Mouse (Mus musculus): Measurements from ENCODE around the gene Vps29. TPM values are rescaled to one million over a fixed set of nuclear protein-coding genes. Genes with fewer than 3 reads are reported as not detected.

The Vps29 gene
- polyA plus RNA-seq, 1 experiment from 2014 or later, result 352 TPM

- H3K4me1 ChIP-seq (replicated peaks; ENCODE audit: control insufficient read depth, insufficient read depth, low read length), result no peaks in the 10 kb centered on the region
- no peak overlapping the region for H3K27ac ChIP-seq
- H3K27me3 ChIP-seq (ENCODE audit: control insufficient read depth, insufficient read depth, low read length), result no peaks in the 10 kb centered on the region
- DNase-seq (ENCODE audit: low spot score) (peak; percentile 70), ATAC-seq (ENCODE audit: low FRiP score) (no peak)
- H3K9ac ChIP-seq, result no peak overlapping the region
- no peaks in the 10 kb centered on the region for H3K9me3 ChIP-seq (ENCODE audit: control insufficient read depth, low read length)
- peaks cover 85% of the 10 kb centered on the region for H3K36me3 ChIP-seq (replicated peaks; ENCODE audit: control insufficient read depth, insufficient read depth)
- no peak overlapping the region for H3K4me3 ChIP-seq (replicated peaks; ENCODE audit: low read length)
- 20% methylated on average over 8 of the region's 8 CpGs for WGBS
- H3K4me2 ChIP-seq (replicated peaks), result no peak overlapping the region
Measured at GRCm38 (mm10) chr5:122401303-122401640, 47.1 kb downstream of the Vps29 start.

- ATAC-seq (ENCODE audit: low FRiP score) (no peak), DNase-seq (ENCODE audit: low spot score) (no peak)
- Histone ChIP-seq H3K27ac (no peak overlapping the region), H3K36me3 (replicated peaks; ENCODE audit: control insufficient read depth, insufficient read depth) (peaks cover 88% of the 10 kb centered on the region), H3K9ac (no peak overlapping the region), H3K4me1 (replicated peaks; ENCODE audit: control insufficient read depth, insufficient read depth, low read length) (no peaks in the 10 kb centered on the region), H3K27me3 (ENCODE audit: control insufficient read depth, insufficient read depth, low read length) (no peaks in the 10 kb centered on the region), H3K4me2 (replicated peaks) (no peak overlapping the region), H3K4me3 (replicated peaks; ENCODE audit: low read length) (no peak overlapping the region), H3K9me3 (ENCODE audit: control insufficient read depth, low read length) (no peaks in the 10 kb centered on the region)
- 74% methylated on average over 13 of the region's 13 CpGs for WGBS
Measured at GRCm38 (mm10) chr5:122402160-122402559, 48.0 kb downstream of the Vps29 start.

- no peak overlapping the region for H3K9ac ChIP-seq
- peaks cover 87% of the 10 kb centered on the region for H3K36me3 ChIP-seq (replicated peaks; ENCODE audit: control insufficient read depth, insufficient read depth)
- no peaks in the 10 kb centered on the region for H3K27me3 ChIP-seq (ENCODE audit: control insufficient read depth, insufficient read depth, low read length)
- H3K9me3 ChIP-seq (ENCODE audit: control insufficient read depth, low read length), result no peaks in the 10 kb centered on the region
- no peak overlapping the region for H3K4me3 ChIP-seq (replicated peaks; ENCODE audit: low read length)
- ATAC-seq (ENCODE audit: low FRiP score) (no peak), DNase-seq (ENCODE audit: low spot score) (no peak)
- no peak overlapping the region for H3K4me2 ChIP-seq (replicated peaks)
- no peak overlapping the region for H3K27ac ChIP-seq
- WGBS, result 88% methylated on average over 5 of the region's 5 CpGs
- no peaks in the 10 kb centered on the region for H3K4me1 ChIP-seq (replicated peaks; ENCODE audit: control insufficient read depth, insufficient read depth, low read length)
Measured at GRCm38 (mm10) chr5:122402772-122403171, 48.6 kb downstream of the Vps29 start.

- Histone ChIP-seq H3K36me3 (replicated peaks; ENCODE audit: control insufficient read depth, insufficient read depth) (peaks cover 85% of the 10 kb centered on the region), H3K9ac (no peak overlapping the region), H3K27me3 (ENCODE audit: control insufficient read depth, insufficient read depth, low read length) (no peaks in the 10 kb centered on the region), H3K4me2 (replicated peaks) (no peak overlapping the region), H3K4me1 (replicated peaks; ENCODE audit: control insufficient read depth, insufficient read depth, low read length) (no peaks in the 10 kb centered on the region), H3K4me3 (replicated peaks; ENCODE audit: low read length) (no peak overlapping the region), H3K27ac (no peak overlapping the region), H3K9me3 (ENCODE audit: control insufficient read depth, low read length) (no peaks in the 10 kb centered on the region)
- ATAC-seq (ENCODE audit: low FRiP score) (no peak), DNase-seq (ENCODE audit: low spot score) (no peak)
- 95% methylated on average over 12 of the region's 12 CpGs for WGBS
Measured at GRCm38 (mm10) chr5:122403362-122403761, 49.2 kb downstream of the Vps29 start.

GRCm38 (mm10) chr5:122405537-122405936 is 51.4 kb downstream of the Vps29 start:
- Histone ChIP-seq H3K4me3 (replicated peaks; ENCODE audit: low read length) (no peak overlapping the region), H3K9me3 (ENCODE audit: control insufficient read depth, low read length) (no peaks in the 10 kb centered on the region), H3K9ac (no peak overlapping the region), H3K4me1 (replicated peaks; ENCODE audit: control insufficient read depth, insufficient read depth, low read length) (no peaks in the 10 kb centered on the region), H3K4me2 (replicated peaks) (no peak overlapping the region), H3K27me3 (ENCODE audit: control insufficient read depth, insufficient read depth, low read length) (no peaks in the 10 kb centered on the region), H3K36me3 (replicated peaks; ENCODE audit: control insufficient read depth, insufficient read depth) (peaks cover 77% of the 10 kb centered on the region), H3K27ac (no peak overlapping the region)
- ATAC-seq (ENCODE audit: low FRiP score) (no peak), DNase-seq (ENCODE audit: low spot score) (no peak)
- WGBS, result 98% methylated on average over 10 of the region's 10 CpGs

- H3K4me1 ChIP-seq (replicated peaks; ENCODE audit: control insufficient read depth, insufficient read depth, low read length), result no peaks in the 10 kb centered on the region
- ATAC-seq (ENCODE audit: low FRiP score) (no peak), DNase-seq (ENCODE audit: low spot score) (no peak)
- H3K27ac ChIP-seq, result no peak overlapping the region
- no peak overlapping the region for H3K9ac ChIP-seq
- H3K4me2 ChIP-seq (replicated peaks), result no peak overlapping the region
- no peaks in the 10 kb centered on the region for H3K9me3 ChIP-seq (ENCODE audit: control insufficient read depth, low read length)
- H3K4me3 ChIP-seq (replicated peaks; ENCODE audit: low read length), result no peak overlapping the region
- WGBS, result 89% methylated on average over 19 of the region's 19 CpGs
- H3K36me3 ChIP-seq (replicated peaks; ENCODE audit: control insufficient read depth, insufficient read depth), result peaks cover 41% of the 10 kb centered on the region
- H3K27me3 ChIP-seq (ENCODE audit: control insufficient read depth, insufficient read depth, low read length), result no peaks in the 10 kb centered on the region
Measured at GRCm38 (mm10) chr5:122409692-122410645, 55.8 kb downstream of the Vps29 start.

- ATAC-seq (ENCODE audit: low FRiP score) (no peak), DNase-seq (ENCODE audit: low spot score) (no peak)
- H3K27me3 ChIP-seq (ENCODE audit: control insufficient read depth, insufficient read depth, low read length), result no peaks in the 10 kb centered on the region
- no peak overlapping the region for H3K27ac ChIP-seq
- no peaks in the 10 kb centered on the region for H3K9me3 ChIP-seq (ENCODE audit: control insufficient read depth, low read length)
- WGBS, result 83% methylated on average over 5 of the region's 5 CpGs
- peaks cover 22% of the 10 kb centered on the region for H3K36me3 ChIP-seq (replicated peaks; ENCODE audit: control insufficient read depth, insufficient read depth)
- no peaks in the 10 kb centered on the region for H3K4me1 ChIP-seq (replicated peaks; ENCODE audit: control insufficient read depth, insufficient read depth, low read length)
- no peak overlapping the region for H3K9ac ChIP-seq
- H3K4me3 ChIP-seq (replicated peaks; ENCODE audit: low read length), result no peak overlapping the region
- no peak overlapping the region for H3K4me2 ChIP-seq (replicated peaks)
Measured at GRCm38 (mm10) chr5:122411892-122412291, 57.7 kb downstream of the Vps29 start.

- DNase-seq (ENCODE audit: low spot score) (no peak), ATAC-seq (ENCODE audit: low FRiP score) (no peak)
- Histone ChIP-seq H3K27me3 (ENCODE audit: control insufficient read depth, insufficient read depth, low read length) (no peaks in the 10 kb centered on the region), H3K9me3 (ENCODE audit: control insufficient read depth, low read length) (no peaks in the 10 kb centered on the region), H3K9ac (no peak overlapping the region), H3K4me3 (replicated peaks; ENCODE audit: low read length) (no peak overlapping the region), H3K4me1 (replicated peaks; ENCODE audit: control insufficient read depth, insufficient read depth, low read length) (no peaks in the 10 kb centered on the region), H3K4me2 (replicated peaks) (no peak overlapping the region), H3K36me3 (replicated peaks; ENCODE audit: control insufficient read depth, insufficient read depth) (peaks cover 13% of the 10 kb centered on the region), H3K27ac (no peak overlapping the region)
- 69% methylated on average over 6 of the region's 6 CpGs for WGBS
Measured at GRCm38 (mm10) chr5:122412826-122413225, 58.7 kb downstream of the Vps29 start.

- Histone ChIP-seq H3K4me3 (replicated peaks; ENCODE audit: low read length) (no peak overlapping the region), H3K27ac (no peak overlapping the region), H3K9ac (no peak overlapping the region), H3K4me1 (replicated peaks; ENCODE audit: control insufficient read depth, insufficient read depth, low read length) (no peaks in the 10 kb centered on the region), H3K4me2 (replicated peaks) (no peak overlapping the region), H3K9me3 (ENCODE audit: control insufficient read depth, low read length) (no peaks in the 10 kb centered on the region), H3K36me3 (replicated peaks; ENCODE audit: control insufficient read depth, insufficient read depth) (peaks cover 10% of the 10 kb centered on the region; the same call in 1 of the 2 replicates), H3K27me3 (ENCODE audit: control insufficient read depth, insufficient read depth, low read length) (no peaks in the 10 kb centered on the region)
- DNase-seq (ENCODE audit: low spot score), result no peak
- WGBS, result 93% methylated on average over 5 of the region's 5 CpGs
- ATAC-seq (ENCODE audit: low FRiP score), result no peak
Measured at GRCm38 (mm10) chr5:122414351-122414750, 60.2 kb downstream of the Vps29 start.

Data from hindbrain, embryonic 14.5 days (tissue).